Mouse (Mus musculus): ENCODE measurements around the gene Specc1l. TPM values are rescaled to one million over a fixed set of nuclear protein-coding genes. Genes with fewer than 3 reads are reported as not detected.

Specc1l gene
- total and polyA plus RNA-seq, 2 experiments from 2014 or later: 21.4 to 64.5 TPM

DNA sequence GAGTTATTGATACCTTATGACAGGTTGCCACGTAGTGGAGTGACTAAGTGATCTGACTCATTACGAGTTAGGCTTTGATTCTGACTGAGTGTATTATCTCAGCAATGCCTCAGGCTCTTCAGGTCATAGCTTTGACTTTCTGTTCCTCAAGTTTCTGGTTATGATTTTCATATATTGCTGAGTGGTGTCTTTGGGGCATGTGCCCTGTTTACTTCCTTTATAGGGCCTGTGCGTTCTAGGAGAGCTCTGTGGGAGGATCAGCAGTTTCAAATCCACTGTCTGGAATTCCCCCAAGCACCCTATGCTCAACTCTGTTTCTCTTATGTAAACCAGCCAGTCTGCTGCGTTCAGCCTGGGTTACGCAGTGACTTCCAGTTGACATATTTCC, 10.7 kb downstream of the Specc1l start:
- no peak; the same call in 1 of the 2 replicates for ATAC-seq
- no peak for DNase-seq
- Histone ChIP-seq H3K27ac (ENCODE audit: low read depth, low read length) (no peak overlapping the region), H3K9me3 (ENCODE audit: low read length) (no peaks in the 10 kb centered on the region), H3K4me1 (ENCODE audit: insufficient read depth) (no peaks in the 10 kb centered on the region), H3K4me3 (ENCODE audit: low read depth, low read length) (no peak overlapping the region), H3K9ac (no peak overlapping the region), H3K27me3 (ENCODE audit: insufficient read depth, low read length) (no peaks in the 10 kb centered on the region), H3K36me3 (ENCODE audit: insufficient read depth) (no peaks in the 10 kb centered on the region), H3K4me2 (ENCODE audit: low read depth) (no peak overlapping the region)
- no peak for TF ChIP-seq CTCF (IDR thresholded peaks at IDR 0.05; ENCODE audit: low read depth)
- 76% methylated on average over 5 of the region's 5 CpGs for WGBS

DNA sequence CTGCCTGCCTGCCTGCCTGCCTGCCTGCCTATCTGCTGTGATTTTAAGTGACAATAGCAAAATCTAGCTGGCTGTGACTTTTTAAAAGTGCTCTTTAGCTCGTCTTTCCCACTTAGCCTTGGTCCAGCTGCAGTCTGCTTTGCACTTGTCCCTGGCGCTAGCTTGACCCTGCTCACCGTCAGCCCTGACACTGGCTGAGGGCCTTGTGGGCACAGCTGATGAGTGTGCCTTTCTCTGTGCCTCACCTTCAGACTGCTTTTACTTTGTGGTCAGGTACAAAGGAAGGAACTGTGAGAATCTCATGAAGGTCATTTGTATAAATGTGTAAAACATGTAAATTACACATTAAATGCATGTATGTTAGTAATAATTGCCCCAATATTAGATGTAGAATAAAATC, 12.3 kb downstream of the Specc1l start:
- Histone ChIP-seq H3K9ac (no peak overlapping the region), H3K4me1 (ENCODE audit: insufficient read depth) (no peaks in the 10 kb centered on the region), H3K27me3 (ENCODE audit: insufficient read depth, low read length) (no peaks in the 10 kb centered on the region), H3K4me2 (ENCODE audit: low read depth) (no peak overlapping the region), H3K36me3 (ENCODE audit: insufficient read depth) (no peaks in the 10 kb centered on the region), H3K27ac (ENCODE audit: low read depth, low read length) (no peak overlapping the region), H3K4me3 (ENCODE audit: low read depth, low read length) (no peak overlapping the region), H3K9me3 (ENCODE audit: low read length) (no peaks in the 10 kb centered on the region)
- no peak for ATAC-seq
- WGBS: 69% methylated on average over 3 of the region's 3 CpGs
- no peak for TF ChIP-seq CTCF (IDR thresholded peaks at IDR 0.05; ENCODE audit: low read depth)
- DNase-seq: no peak

DNA sequence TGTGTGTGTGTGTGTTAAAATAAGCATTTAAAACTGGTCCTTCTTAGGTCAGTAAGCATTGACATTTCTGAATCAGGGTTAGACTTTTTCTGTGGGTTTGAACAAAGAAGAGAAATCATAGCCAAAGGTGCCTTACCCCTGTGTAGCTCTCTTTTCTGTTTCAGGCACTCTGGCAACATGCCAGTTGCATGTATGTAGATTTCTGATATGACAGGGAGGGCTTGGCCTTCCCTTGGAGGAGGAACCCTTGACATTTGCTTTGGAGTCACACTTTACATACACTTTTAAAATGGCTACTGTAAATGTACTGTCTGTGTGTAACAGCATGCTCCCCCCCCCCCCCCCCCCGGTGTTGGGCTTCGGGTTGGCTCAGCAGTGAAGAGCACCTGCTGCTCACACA, 12.8 kb downstream of the Specc1l start:
- Histone ChIP-seq H3K36me3 (ENCODE audit: insufficient read depth) (no peaks in the 10 kb centered on the region), H3K9ac (no peak overlapping the region), H3K27me3 (ENCODE audit: insufficient read depth, low read length) (no peaks in the 10 kb centered on the region), H3K4me3 (ENCODE audit: low read depth, low read length) (no peak overlapping the region), H3K9me3 (ENCODE audit: low read length) (no peaks in the 10 kb centered on the region), H3K4me1 (ENCODE audit: insufficient read depth) (no peaks in the 10 kb centered on the region), H3K4me2 (ENCODE audit: low read depth) (no peak overlapping the region), H3K27ac (ENCODE audit: low read depth, low read length) (no peak overlapping the region)
- no peak for DNase-seq
- TF ChIP-seq CTCF (IDR thresholded peaks at IDR 0.05; ENCODE audit: low read depth): no peak
- 14% methylated on average over 1 of the region's 2 CpGs for WGBS
- ATAC-seq: no peak

DNA sequence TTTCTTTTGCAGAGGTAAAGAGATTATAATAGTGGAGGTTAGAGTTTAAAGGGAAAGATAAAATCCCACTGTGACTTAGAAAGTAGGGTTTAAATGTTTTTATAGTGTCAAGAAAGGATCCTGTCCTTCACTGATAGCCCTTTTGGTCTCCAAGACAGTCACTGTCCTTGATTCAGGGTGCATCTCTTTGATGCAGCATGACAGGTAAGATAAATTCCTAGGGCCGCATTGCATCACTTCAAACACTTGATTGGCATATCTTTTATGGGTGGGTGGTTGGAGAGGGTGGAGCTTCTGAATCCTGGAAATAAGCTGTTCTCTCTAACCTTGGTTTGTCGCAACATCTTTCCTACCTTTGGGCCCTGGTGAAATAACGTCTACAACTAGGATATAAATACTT, 15.5 kb downstream of the Specc1l start:
- no peak for TF ChIP-seq CTCF (IDR thresholded peaks at IDR 0.05; ENCODE audit: low read depth)
- DNase-seq: no peak
- no peak overlapping the region for H3K4me2 ChIP-seq (ENCODE audit: low read depth)
- H3K4me1 ChIP-seq (ENCODE audit: insufficient read depth): no peaks in the 10 kb centered on the region
- H3K36me3 ChIP-seq (ENCODE audit: insufficient read depth): peaks cover 13% of the 10 kb centered on the region; the same call in 1 of the 2 replicates
- WGBS: 85% methylated on average over 3 of the region's 3 CpGs
- no peaks in the 10 kb centered on the region for H3K9me3 ChIP-seq (ENCODE audit: low read length)
- ATAC-seq: no peak
- H3K27me3 ChIP-seq (ENCODE audit: insufficient read depth, low read length): no peaks in the 10 kb centered on the region
- no peak overlapping the region for H3K27ac ChIP-seq (ENCODE audit: low read depth, low read length)
- H3K9ac ChIP-seq: no peak overlapping the region
- no peak overlapping the region for H3K4me3 ChIP-seq (ENCODE audit: low read depth, low read length)

DNA sequence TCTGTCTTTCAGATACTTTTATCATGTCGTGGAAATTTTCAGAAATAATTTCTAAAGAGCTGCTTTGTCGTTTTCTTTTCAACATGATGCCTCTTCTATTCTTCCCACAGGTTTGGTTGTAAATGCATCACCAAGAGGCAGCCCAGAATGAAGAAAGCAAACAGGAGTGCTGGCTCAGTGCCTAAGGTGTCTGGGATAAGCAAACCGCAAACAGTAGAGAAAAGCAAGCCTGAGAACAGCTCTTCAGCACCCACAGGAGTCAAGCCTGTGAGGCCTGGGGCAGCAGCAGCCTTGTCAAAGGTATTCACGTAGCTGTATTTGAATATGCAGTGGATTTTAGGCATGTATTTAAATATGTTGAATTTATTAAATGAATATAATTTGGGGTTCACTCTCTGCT, 18.7 kb downstream of the Specc1l start:
- ATAC-seq (no peak), DNase-seq (no peak)
- Histone ChIP-seq H3K9ac (no peak overlapping the region), H3K27me3 (ENCODE audit: insufficient read depth, low read length) (no peaks in the 10 kb centered on the region), H3K4me1 (ENCODE audit: insufficient read depth) (no peaks in the 10 kb centered on the region), H3K4me2 (ENCODE audit: low read depth) (no peak overlapping the region), H3K9me3 (ENCODE audit: low read length) (no peaks in the 10 kb centered on the region), H3K4me3 (ENCODE audit: low read depth, low read length) (no peak overlapping the region), H3K36me3 (ENCODE audit: insufficient read depth) (peaks cover 23% of the 10 kb centered on the region), H3K27ac (ENCODE audit: low read depth, low read length) (no peak overlapping the region)
- no peak for TF ChIP-seq CTCF (IDR thresholded peaks at IDR 0.05; ENCODE audit: low read depth)
- WGBS: 56% methylated on average over 4 of the region's 4 CpGs

DNA sequence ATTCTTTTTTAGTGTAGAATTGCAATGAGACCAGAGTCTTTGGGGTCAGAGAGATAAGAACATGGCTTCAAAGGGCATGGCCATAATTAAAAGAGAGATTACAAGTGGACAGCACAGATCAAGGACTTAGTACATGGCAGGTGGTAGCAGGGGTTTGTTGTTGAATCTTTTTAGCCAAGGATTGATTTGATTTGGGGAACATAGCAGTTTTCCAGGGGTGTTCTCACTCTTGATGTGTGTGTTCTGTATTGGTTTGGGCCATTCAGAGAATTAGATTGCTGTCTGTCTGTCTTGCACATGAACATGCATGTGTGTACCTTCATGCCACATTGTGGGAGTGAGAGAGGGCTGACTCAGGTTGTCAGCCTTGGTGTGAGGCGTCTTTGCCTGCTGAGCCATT, 20.0 kb downstream of the Specc1l start:
- no peak for TF ChIP-seq CTCF (IDR thresholded peaks at IDR 0.05; ENCODE audit: low read depth)
- DNase-seq (no peak), ATAC-seq (no peak)
- Histone ChIP-seq H3K27ac (ENCODE audit: low read depth, low read length) (no peak overlapping the region), H3K27me3 (ENCODE audit: insufficient read depth, low read length) (no peaks in the 10 kb centered on the region), H3K9me3 (ENCODE audit: low read length) (no peaks in the 10 kb centered on the region), H3K36me3 (ENCODE audit: insufficient read depth) (peaks cover 27% of the 10 kb centered on the region), H3K4me2 (ENCODE audit: low read depth) (no peak overlapping the region), H3K4me3 (ENCODE audit: low read depth, low read length) (no peak overlapping the region), H3K4me1 (ENCODE audit: insufficient read depth) (no peaks in the 10 kb centered on the region), H3K9ac (no peak overlapping the region)
- WGBS: 71% methylated on average over 1 of the region's 1 CpGs

DNA sequence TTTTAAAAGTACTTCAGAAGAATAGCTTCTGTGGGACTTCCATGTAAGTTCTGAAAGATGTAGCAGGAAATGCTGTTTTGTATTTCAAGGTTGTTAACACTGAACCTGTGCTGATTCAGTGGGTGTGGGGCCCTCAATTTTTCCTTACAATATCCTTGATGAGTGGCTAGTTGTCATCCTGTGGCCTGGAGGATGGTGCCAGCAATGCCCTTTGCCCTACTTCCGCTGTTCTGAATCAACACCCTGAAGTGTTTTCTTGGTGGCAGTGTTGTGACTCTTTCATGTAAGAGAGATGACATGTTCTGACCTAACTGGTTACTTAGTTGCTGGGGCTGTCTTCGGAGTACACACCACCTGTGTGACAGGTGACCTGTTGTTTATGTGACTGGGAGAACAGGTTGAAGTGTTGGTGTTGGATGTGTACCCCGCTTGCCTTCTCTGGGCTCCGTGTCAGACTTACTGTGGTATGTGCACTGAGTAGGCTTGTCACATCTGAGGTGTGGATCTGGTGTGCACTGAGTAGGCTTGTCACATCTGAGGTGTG, 20.8 kb downstream of the Specc1l start:
- WGBS: 96% methylated on average over 4 of the region's 4 CpGs
- Histone ChIP-seq H3K36me3 (ENCODE audit: insufficient read depth) (peaks cover 27% of the 10 kb centered on the region), H3K27ac (ENCODE audit: low read depth, low read length) (no peak overlapping the region), H3K9me3 (ENCODE audit: low read length) (no peaks in the 10 kb centered on the region), H3K4me3 (ENCODE audit: low read depth, low read length) (no peak overlapping the region), H3K27me3 (ENCODE audit: insufficient read depth, low read length) (no peaks in the 10 kb centered on the region), H3K4me2 (ENCODE audit: low read depth) (no peak overlapping the region), H3K4me1 (ENCODE audit: insufficient read depth) (no peaks in the 10 kb centered on the region), H3K9ac (no peak overlapping the region)
- no peak for TF ChIP-seq CTCF (IDR thresholded peaks at IDR 0.05; ENCODE audit: low read depth)
- ATAC-seq (no peak), DNase-seq (no peak)
